Mouse (Mus musculus) layer of hippocampus, adult 18-20 months (tissue): ENCODE measurements at regions not wholly inside any gene's neighbourhood (a gene's known extent, or its start where the extent isn't known, plus 50 kb on each side); places are given as distances from the start of the nearest gene placed in this dataset.

ENCODE experiments used
- DNase-seq, 2 experiments: peaks; one replicate each; pipeline ENCODE4 v3.0.0; 2022; ENCODE audit warnings: low spot score in 2 of 2

GRCm38 (mm10) chrX:109354633-109355032 is 158.1 kb downstream of the Gm6377 start:
- no peak for DNase-seq

- peak in 1 of 2 experiments; percentile 0 for DNase-seq
Measured at GRCm38 (mm10) chrX:109392908-109393307, 196.4 kb downstream of the Gm6377 start.

- no peak for DNase-seq
Measured at GRCm38 (mm10) chrX:109442932-109443331, 246.4 kb downstream of the Gm6377 start.
